Mouse (Mus musculus) megakaryocyte, embryonic 14.5 days (primary cell): ENCODE data around the gene Slc25a21.

Experiments
- FLI1 ChIP-seq: IDR thresholded peaks from 2 replicates; pipeline ENCODE4 v1.6.1; 2012; ENCODE audit warnings: low read length, inconsistent platforms, mixed read lengths
- GATA1 ChIP-seq: IDR thresholded peaks from 3 replicates; pipeline ENCODE4 v1.6.1; 2012; ENCODE audit warnings: mixed read lengths, low read length, inconsistent platforms, borderline replicate concordance

DNA sequence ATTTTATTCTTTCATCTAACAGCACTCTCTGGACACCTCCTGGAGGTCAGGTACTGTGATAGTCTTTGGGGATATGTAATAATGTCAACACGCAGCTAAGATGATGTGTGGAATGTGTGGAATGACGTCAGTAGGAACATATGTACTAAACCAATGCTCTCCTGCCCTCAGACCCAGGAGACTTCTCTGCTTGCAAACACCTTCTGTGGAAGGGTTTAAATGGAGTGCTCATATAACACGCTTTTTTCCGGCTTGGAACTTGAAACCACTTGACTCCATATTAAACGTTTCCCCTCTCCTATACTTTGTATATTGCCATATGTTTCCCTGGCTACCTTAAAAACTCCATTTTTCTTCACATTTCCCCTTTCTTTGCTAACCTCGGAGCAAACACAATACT lies 279.1 kb downstream of the Slc25a21 start:
- TF ChIP-seq GATA1 (no peak), FLI1 (no peak)
